Mouse (Mus musculus) liver, embryonic 13.5 days (tissue): ENCODE measurements around the gene Etv1. TPM values are rescaled to one million over a fixed set of nuclear protein-coding genes. Genes with fewer than 3 reads are reported as not detected.
"Not testable (repeated sequence)": the region's sequence is repeated elsewhere in the genome, so short reads cannot be mapped to it uniquely, and the experiment has no call there.

Experiments used
- ATAC-seq: fragments of 200-750 bp; cut with Nextera tagmentation; 2 replicates; pipeline ENCODE4 v1.8.0; 2017; ENCODE audit warnings: low read depth, mild to moderate bottlenecking, moderate number of reproducible peaks, moderate library complexity
- DNase-seq: peaks from one replicate; pipeline ENCODE4 v3.0.0; 2022
- H3K27ac ChIP-seq: fragments of 300-500 bp; sonication (generic); 2 replicates; pipeline ENCODE4 v1.5.1; 2015; ENCODE audit warnings: moderate library complexity, mild to moderate bottlenecking, inconsistent platforms
- H3K27me3 ChIP-seq: fragments of 300-500 bp; sonication (generic); 2 replicates; pipeline ENCODE4 v1.6.1; 2015; ENCODE audit warnings: mild to moderate bottlenecking, inconsistent platforms
- H3K36me3 ChIP-seq: fragments of 300-500 bp; sonication (generic); 2 replicates; pipeline ENCODE4 v1.6.1; 2015; ENCODE audit warnings: mild to moderate bottlenecking, inconsistent platforms
- H3K4me1 ChIP-seq: fragments of 300-500 bp; sonication (generic); replicated peaks from 2 replicates; pipeline ENCODE4 v1.6.1; 2015; ENCODE audit warnings: inconsistent platforms
- H3K4me2 ChIP-seq: fragments of 300-500 bp; sonication (generic); 2 replicates; pipeline ENCODE4 v1.6.1; 2015; ENCODE audit warnings: inconsistent platforms, mild to moderate bottlenecking, moderate library complexity
- H3K4me3 ChIP-seq: fragments of 300-500 bp; sonication (generic); replicated peaks from 2 replicates; pipeline ENCODE4 v1.5.1; 2015; ENCODE audit warnings: mild to moderate bottlenecking, inconsistent platforms
- H3K9ac ChIP-seq: fragments of 300-500 bp; sonication (generic); 2 replicates; pipeline ENCODE4 v1.6.1; 2015; ENCODE audit warnings: mild to moderate bottlenecking, inconsistent platforms
- H3K9me3 ChIP-seq: fragments of 300-500 bp; sonication (generic); replicated peaks from 2 replicates; pipeline ENCODE4 v1.6.1; 2016; ENCODE audit warnings: inconsistent platforms
- WGBS: fragments of 180-500 bp; shearing (Covaris S2); methylation state at CpG from one replicate; pipeline ENCODE4 v1.1.7; 2015; ENCODE audit not compliant: insufficient replicate concordance; 5-methylcytosine and 5-hydroxymethylcytosine counted together
- polyA plus RNA-seq: library from polyadenylated mRNA; unstranded; fragments of >200 nt; fragmentation: Nextera tagmentation; extraction: Ambion mirVana; gene quantifications from 2 replicates; pipeline ENCODE4 v1.2.1, GENCODE M21; 2015

The Etv1 gene
- polyA plus RNA-seq, 1 experiment from 2014 or later, result 0.31 TPM

DNA sequence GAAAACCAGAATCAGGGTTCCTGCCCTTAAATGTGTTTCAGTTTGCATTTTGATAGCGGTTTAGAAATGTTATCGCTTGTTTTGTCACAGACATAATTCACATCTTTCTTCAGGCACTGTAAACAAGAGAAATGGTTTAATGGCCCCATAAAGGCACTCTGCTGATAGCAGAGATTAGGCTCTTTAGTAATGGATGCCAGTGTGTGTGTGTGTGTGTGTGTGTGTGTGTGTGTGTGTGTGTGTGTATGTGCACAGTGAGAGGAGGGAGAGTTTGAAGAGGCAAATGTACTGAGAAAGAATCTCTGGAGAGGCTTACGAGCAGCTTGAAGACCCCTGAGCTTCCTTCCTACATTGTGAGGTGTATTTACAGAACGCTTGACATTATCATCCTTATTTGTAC is 41.5 kb downstream of the Etv1 start:
- ATAC-seq (no peak), DNase-seq (no peak)
- Histone ChIP-seq H3K4me2 (no peak overlapping the region), H3K9ac (no peak overlapping the region), H3K27me3 (no peaks in the 10 kb centered on the region), H3K9me3 (no peaks in the 10 kb centered on the region), H3K4me1 (no peaks in the 10 kb centered on the region), H3K4me3 (no peak overlapping the region), H3K27ac (no peak overlapping the region), H3K36me3 (no peaks in the 10 kb centered on the region)
- WGBS, result 59% methylated on average over 4 of the region's 4 CpGs

DNA sequence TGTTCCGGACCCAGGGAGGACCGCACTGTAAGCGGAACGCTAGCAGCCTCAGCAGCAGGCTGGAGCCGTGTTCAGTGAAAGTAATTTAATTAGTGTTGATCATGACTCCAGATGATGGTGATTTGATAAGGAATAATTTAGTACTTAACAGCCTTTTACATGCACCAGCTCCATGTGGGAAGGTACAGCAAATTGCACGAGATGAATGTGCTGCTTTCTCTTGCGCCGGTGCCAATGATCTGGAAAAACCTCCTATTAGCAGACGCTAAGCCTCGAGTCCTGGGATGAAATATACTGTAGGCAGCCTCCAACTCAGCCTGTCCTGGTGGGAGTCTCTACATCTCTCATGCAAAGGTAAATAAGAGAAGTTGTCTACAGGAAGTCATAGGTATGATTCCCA is 45.2 kb downstream of the Etv1 start:
- H3K36me3 ChIP-seq, result no peaks in the 10 kb centered on the region
- DNase-seq, result no peak
- H3K27me3 ChIP-seq, result no peaks in the 10 kb centered on the region
- no peak overlapping the region for H3K9ac ChIP-seq
- no peak for ATAC-seq
- no peak overlapping the region for H3K4me2 ChIP-seq
- H3K4me1 ChIP-seq, result no peaks in the 10 kb centered on the region
- no peak overlapping the region for H3K27ac ChIP-seq
- H3K4me3 ChIP-seq, result no peak overlapping the region
- WGBS, result 81% methylated on average over 10 of the region's 10 CpGs
- H3K9me3 ChIP-seq, result no peaks in the 10 kb centered on the region

DNA sequence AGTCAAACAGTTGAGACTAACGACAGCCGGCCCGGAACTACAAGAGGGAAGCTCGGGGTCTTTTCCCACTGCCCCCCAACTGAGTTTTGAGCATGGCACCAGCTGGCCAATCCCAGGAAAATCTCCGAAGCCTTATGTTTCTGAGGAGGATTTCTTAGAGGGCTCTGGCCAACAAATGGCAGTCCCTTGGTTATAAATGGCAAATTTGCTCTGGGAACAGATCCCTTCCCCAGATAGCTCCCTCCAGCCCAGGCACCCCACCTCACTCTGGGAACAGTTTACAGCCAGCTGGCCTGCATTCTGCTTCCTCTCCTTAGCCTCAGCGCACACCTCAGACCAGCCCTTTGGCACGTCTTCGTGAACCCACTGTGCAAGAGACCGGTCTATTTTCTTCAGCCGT is 53.8 kb downstream of the Etv1 start:
- no peak overlapping the region for H3K4me3 ChIP-seq
- no peaks in the 10 kb centered on the region for H3K9me3 ChIP-seq
- no peak overlapping the region for H3K27ac ChIP-seq
- WGBS, result 75% methylated on average over 10 of the region's 10 CpGs
- H3K9ac ChIP-seq, result no peak overlapping the region
- H3K36me3 ChIP-seq, result no peaks in the 10 kb centered on the region
- no peak overlapping the region for H3K4me2 ChIP-seq
- no peak for ATAC-seq
- H3K4me1 ChIP-seq, result no peaks in the 10 kb centered on the region
- no peak for DNase-seq
- no peaks in the 10 kb centered on the region for H3K27me3 ChIP-seq

DNA sequence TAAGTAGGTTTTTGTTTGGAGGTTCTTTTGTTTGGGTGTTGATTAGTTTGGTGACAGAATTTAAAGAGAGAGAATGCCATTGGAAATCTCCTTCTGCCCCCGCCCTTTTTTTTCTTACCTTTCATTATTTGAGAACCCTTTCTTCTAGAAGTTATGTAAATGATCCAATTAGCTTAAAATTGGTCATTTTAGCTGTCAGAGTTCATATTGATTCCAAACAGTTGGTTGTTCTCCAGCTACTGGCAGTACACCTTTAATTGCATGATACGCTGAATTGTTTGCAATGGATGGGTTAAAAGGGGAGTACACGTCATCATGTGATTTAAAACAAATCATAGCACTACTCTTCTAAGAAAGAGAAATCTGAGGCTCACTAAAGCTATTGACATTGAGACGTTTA is 55.4 kb downstream of the Etv1 start:
- Histone ChIP-seq H3K4me3 (no peak overlapping the region), H3K9ac (no peak overlapping the region), H3K27ac (no peak overlapping the region), H3K4me2 (no peak overlapping the region), H3K4me1 (no peaks in the 10 kb centered on the region), H3K27me3 (no peaks in the 10 kb centered on the region), H3K9me3 (no peaks in the 10 kb centered on the region), H3K36me3 (no peaks in the 10 kb centered on the region)
- WGBS, result 68% methylated on average over 4 of the region's 4 CpGs
- no peak for ATAC-seq
- DNase-seq, result no peak

DNA sequence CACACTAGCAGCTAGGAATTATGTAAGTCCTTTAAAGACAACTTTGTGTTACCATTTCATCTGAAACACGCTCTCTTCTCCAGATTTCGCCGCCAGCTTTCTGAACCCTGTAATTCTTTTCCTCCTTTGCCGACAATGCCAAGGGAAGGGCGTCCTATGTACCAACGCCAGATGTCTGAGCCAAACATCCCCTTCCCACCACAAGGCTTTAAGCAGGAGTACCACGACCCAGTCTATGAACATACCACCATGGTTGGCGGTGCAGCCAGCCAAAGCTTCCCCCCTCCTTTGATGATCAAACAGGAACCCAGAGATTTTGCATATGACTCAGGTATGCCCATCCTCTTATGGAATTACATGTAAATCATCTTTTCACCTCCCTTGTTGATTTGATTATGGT is 55.8 kb downstream of the Etv1 start:
- not testable (repeated sequence) for H3K9ac ChIP-seq, H3K4me3 ChIP-seq, H3K36me3 ChIP-seq, H3K27ac ChIP-seq, H3K27me3 ChIP-seq, H3K4me2 ChIP-seq, ATAC-seq, H3K4me1 ChIP-seq, DNase-seq, H3K9me3 ChIP-seq
- WGBS, result 79% methylated on average over 7 of the region's 8 CpGs

DNA sequence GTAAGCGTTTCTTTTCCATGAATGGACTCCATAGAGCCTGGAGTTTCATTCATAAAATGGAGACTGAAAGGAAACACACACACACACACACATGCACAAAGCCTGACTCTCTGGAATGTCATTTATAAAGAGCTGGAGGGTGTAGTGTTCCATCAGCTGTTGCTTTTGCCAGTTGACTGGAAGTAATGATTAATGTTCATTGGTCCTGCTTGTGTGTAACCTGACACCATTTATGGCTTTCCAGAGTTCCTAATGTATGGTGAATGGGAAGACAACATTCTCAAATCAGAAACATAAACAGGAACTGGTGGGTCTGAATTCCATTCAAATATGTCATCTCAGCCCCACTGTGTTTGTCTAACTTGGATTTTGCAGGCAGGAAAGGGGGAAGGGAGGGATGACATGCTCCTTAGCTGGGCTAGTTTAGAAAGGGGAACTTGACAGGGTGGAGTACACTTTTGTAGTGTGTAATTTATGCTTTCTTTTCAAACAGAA is 64.7 kb downstream of the Etv1 start:
- DNase-seq, result no peak
- H3K4me2 ChIP-seq, result no peak overlapping the region
- WGBS, result 59% methylated on average over 1 of the region's 1 CpGs
- ATAC-seq, result no peak
- no peak overlapping the region for H3K4me3 ChIP-seq
- no peak overlapping the region for H3K27ac ChIP-seq
- H3K9me3 ChIP-seq, result no peaks in the 10 kb centered on the region
- no peaks in the 10 kb centered on the region for H3K27me3 ChIP-seq
- no peaks in the 10 kb centered on the region for H3K36me3 ChIP-seq
- H3K9ac ChIP-seq, result no peak overlapping the region
- H3K4me1 ChIP-seq, result no peaks in the 10 kb centered on the region

DNA sequence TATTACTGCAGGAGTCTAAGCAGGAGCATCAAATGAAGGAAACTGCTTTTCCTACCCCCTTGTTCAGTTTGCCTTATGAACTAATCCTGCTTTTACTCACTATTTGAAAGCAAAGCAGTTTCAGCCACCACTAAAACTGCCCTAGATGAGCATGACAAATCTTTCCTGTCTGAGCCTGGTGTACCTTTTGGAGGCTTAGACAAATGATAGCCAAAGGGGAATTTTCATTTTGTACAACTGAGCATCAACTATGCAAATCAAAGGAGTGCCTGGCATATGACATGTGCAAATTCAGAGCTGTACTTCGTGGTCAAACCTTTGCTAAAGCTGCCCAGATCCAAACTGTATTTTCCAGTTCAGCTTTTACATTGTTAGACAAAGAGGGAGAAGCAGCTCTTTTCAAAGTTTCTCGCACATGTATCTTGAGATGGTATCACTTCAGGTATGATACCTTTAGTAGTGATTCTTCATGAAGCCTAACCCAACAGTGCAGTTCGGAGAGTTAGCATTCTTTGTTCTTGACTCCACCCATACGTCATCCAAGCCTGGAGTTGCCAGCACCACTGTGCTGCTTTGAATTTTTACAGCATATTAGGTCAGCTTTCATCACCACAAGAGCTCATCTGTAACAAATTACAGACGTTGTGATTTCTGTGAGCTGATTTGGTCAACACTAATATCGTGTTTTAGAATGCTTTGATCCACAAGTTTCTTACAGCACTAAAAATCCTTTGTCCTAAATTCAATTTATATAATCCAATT is 68.5 kb downstream of the Etv1 start:
- H3K9ac ChIP-seq, result no peak overlapping the region
- H3K4me1 ChIP-seq, result no peaks in the 10 kb centered on the region
- H3K27ac ChIP-seq, result no peak overlapping the region
- no peaks in the 10 kb centered on the region for H3K36me3 ChIP-seq
- no peaks in the 10 kb centered on the region for H3K9me3 ChIP-seq
- H3K27me3 ChIP-seq, result no peaks in the 10 kb centered on the region
- no peak overlapping the region for H3K4me2 ChIP-seq
- WGBS, result 58% methylated on average over 6 of the region's 6 CpGs
- DNase-seq (no peak), ATAC-seq (no peak)
- H3K4me3 ChIP-seq, result no peak overlapping the region

DNA sequence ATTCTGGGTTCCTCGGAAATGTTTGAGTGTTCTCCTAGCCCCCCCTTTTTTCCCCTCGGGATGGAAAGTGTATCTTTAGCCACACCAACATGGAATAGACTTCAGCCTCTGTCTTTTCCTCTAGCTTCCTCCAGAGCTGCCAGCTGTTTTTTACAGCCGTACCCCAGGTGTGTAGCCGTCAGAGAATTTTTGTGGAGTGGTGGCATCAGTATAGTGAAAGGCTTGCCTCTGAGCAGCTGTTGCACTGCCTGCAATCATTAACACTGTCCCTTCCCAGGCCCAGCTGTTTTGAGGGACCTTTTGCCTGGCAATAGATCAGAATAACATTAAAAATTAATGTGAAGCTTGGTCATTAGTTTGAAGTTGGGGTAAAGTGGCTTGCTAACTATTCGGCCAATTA is 70.8 kb downstream of the Etv1 start:
- Histone ChIP-seq H3K4me2 (no peak overlapping the region), H3K36me3 (no peaks in the 10 kb centered on the region), H3K27me3 (no peaks in the 10 kb centered on the region), H3K9me3 (no peaks in the 10 kb centered on the region), H3K4me3 (no peak overlapping the region), H3K9ac (no peak overlapping the region), H3K27ac (no peak overlapping the region), H3K4me1 (no peaks in the 10 kb centered on the region)
- DNase-seq (no peak), ATAC-seq (no peak)
- 71% methylated on average over 5 of the region's 5 CpGs for WGBS

DNA sequence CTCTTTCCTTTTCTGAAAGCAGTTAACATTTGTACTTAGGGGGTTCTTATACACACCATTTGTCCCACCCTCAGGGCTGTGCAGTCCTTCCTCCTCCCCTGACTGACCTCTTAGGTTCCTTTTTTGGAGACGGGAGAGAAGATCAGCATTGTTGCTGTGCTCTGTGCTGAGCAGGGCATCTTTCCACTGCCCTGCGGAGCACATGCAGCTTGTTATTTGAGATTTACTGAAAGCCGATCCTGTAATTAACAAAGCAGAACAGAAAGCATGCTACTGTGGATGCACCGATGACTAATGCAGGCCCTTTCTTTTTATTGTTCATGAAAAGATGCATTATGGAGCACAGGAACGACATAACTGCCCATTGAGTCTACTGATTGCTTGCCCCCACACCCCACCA is 75.1 kb downstream of the Etv1 start:
- ATAC-seq (no peak), DNase-seq (no peak)
- no peaks in the 10 kb centered on the region for H3K9me3 ChIP-seq
- H3K4me2 ChIP-seq, result no peak overlapping the region
- no peaks in the 10 kb centered on the region for H3K27me3 ChIP-seq
- 57% methylated on average over 5 of the region's 5 CpGs for WGBS
- H3K36me3 ChIP-seq, result no peaks in the 10 kb centered on the region
- no peak overlapping the region for H3K27ac ChIP-seq
- H3K4me1 ChIP-seq, result no peaks in the 10 kb centered on the region
- H3K9ac ChIP-seq, result no peak overlapping the region
- H3K4me3 ChIP-seq, result no peak overlapping the region

DNA sequence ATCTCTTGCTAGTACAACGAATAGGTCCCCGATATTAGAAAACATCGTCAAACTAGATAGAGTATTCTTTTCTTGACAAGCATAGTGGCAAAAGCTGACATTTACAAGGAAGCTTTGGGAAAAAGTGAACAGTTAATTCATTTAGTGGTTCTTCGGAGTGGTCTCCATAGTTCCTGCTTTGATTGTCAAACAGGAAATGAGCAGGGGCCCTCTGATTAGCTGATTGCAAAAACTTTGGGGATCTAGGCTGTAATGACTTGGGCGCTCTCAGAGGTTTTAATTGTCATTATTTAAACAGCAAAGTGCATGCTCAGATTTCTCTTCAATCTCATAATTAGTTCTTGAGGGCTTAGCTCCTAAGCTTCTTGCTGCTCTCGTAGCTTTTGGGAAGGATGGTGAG is 75.6 kb downstream of the Etv1 start:
- H3K4me1 ChIP-seq, result no peaks in the 10 kb centered on the region
- no peak overlapping the region for H3K4me3 ChIP-seq
- H3K27me3 ChIP-seq, result no peaks in the 10 kb centered on the region
- 62% methylated on average over 6 of the region's 6 CpGs for WGBS
- H3K9me3 ChIP-seq, result no peaks in the 10 kb centered on the region
- no peak overlapping the region for H3K4me2 ChIP-seq
- H3K27ac ChIP-seq, result no peak overlapping the region
- DNase-seq (no peak), ATAC-seq (no peak)
- H3K36me3 ChIP-seq, result no peaks in the 10 kb centered on the region
- no peak overlapping the region for H3K9ac ChIP-seq

DNA sequence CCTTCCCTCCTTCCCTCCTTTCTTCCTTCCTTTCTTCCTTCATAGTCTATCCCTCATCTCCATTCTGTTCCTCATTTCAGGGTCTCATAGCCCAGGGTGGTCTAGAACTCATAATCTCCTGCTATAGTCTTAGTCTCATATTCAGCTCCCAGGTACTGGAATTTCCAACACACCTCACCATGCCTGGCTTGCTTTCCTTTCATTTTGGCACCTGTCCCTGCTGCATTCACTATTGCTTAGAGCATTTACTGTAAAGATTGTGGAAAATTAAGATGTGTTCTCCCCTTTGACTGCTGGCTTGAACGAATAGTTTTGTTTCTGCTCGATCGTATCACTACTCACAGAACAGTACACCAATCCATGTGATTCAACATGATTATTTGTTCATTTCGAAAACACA is 80.5 kb downstream of the Etv1 start:
- ATAC-seq, result no peak
- WGBS, result 74% methylated on average over 4 of the region's 4 CpGs
- Histone ChIP-seq H3K36me3 (no peaks in the 10 kb centered on the region), H3K9ac (no peak overlapping the region), H3K4me2 (no peak overlapping the region), H3K27me3 (no peaks in the 10 kb centered on the region), H3K9me3 (no peaks in the 10 kb centered on the region), H3K4me3 (no peak overlapping the region), H3K27ac (no peak overlapping the region), H3K4me1 (no peaks in the 10 kb centered on the region)
- no peak for DNase-seq
